Mouse (Mus musculus): Measurements from ENCODE around the gene Zbbx. TPM values are rescaled to one million over a fixed set of nuclear protein-coding genes. Genes with fewer than 3 reads are reported as not detected.

The Zbbx gene
- polyA plus RNA-seq (2015; fragmentation: Nextera tagmentation; extraction: Ambion mirVana) = not detected in 2 replicates

DNA sequence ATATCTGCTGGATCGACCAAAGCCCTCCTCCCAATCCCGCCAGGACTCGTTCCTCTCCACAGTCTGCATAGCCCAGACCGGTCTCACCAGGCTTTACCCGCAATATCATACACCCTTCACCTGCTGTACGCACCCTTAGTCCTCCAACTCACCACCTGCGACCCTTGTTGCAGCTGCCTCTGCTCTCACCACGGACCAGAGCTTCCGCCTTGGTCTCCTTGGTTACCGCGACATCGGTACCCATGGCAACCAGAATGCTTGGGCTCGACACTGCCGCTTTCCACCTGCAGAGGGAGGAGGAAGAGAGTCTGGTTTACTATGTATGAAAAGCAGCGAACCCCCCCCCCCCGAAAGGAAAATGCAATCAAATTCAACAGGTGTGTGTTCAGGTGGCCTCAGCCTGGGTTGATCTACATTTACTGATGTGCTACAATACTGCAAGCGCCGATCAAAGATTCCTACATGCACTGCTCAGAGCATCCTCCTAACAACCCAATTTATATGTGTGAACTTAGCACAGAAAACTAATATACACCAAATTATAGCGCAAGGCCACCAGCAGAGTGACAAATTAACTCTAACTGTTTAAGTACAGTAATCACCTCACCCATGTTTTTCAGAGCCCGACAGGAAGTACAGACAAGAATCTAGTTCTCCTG lies at the start of gene Zbbx:
Gene Zbbx, minus strand, starts transcription at position 197 of the 659 bp plus-strand sequence.

Other genes starting within 250 kb of the Zbbx start
- gene Serpini2, start 105.0 kb upstream of the Zbbx start, polyA plus RNA-seq (2015; fragmentation: Nextera tagmentation; extraction: Ambion mirVana) = not detected in 2 replicates